Mouse (Mus musculus) MEL (cell line): ENCODE results near the gene Mcur1. TPM values are rescaled to one million over a fixed set of nuclear protein-coding genes. Genes with fewer than 3 reads are reported as not detected.

Experiments
- DNase-seq: peaks from one replicate; pipeline ENCODE4 v3.0.0; 2011; ENCODE audit warnings: low read depth, low spot score
- H3K27ac ChIP-seq: 2 replicates; pipeline ENCODE4 v1.5.1; 2012; ENCODE audit warnings: low read depth, mild to moderate bottlenecking, control low read depth, low read length, moderate library complexity; ENCODE audit not compliant: control insufficient read depth
- H3K27me3 ChIP-seq, 2 experiments: fragments of 150-350 bp in 1 of 2; sonication (generic) in 1 of 2; 2 replicates each; pipeline ENCODE4 v1.6.1; 2012; ENCODE audit warnings: low read length in 2 of 2, mild to moderate bottlenecking in 2 of 2, improper control_type of control experiment in 1 of 2, moderate library complexity in 1 of 2; ENCODE audit not compliant: insufficient read depth in 2 of 2, control insufficient read depth in 1 of 2
- H3K36me3 ChIP-seq, 2 experiments: 2 replicates each; pipeline ENCODE4 v1.6.1; 2012 to 2014; ENCODE audit warnings: low read length in 2 of 2, improper control_type of control experiment in 1 of 2, inconsistent platforms in 1 of 2, mild to moderate bottlenecking in 1 of 2; ENCODE audit not compliant: insufficient read depth in 2 of 2, control insufficient read depth in 1 of 2
- H3K4me1 ChIP-seq, 2 experiments: fragments of 150-350 bp in 1 of 2; sonication (generic) in 1 of 2; 2 replicates each; pipeline ENCODE4 v1.6.1; 2012; ENCODE audit warnings: low read length in 2 of 2, improper control_type of control experiment in 1 of 2, mild to moderate bottlenecking in 1 of 2; ENCODE audit not compliant: insufficient read depth in 2 of 2, control insufficient read depth in 1 of 2
- H3K4me3 ChIP-seq, 2 experiments: fragments of 150-350 bp in 1 of 2; sonication (generic) in 1 of 2; 2 replicates each; pipeline ENCODE4 v1.5.1; 2012; ENCODE audit warnings: low read depth in 2 of 2, low read length in 2 of 2, mild to moderate bottlenecking in 2 of 2, moderate library complexity in 2 of 2, control low read depth in 1 of 2, improper control_type of control experiment in 1 of 2; ENCODE audit not compliant: control insufficient read depth in 1 of 2, insufficient read depth in 1 of 2
- H3K79me2 ChIP-seq: 2 replicates; pipeline ENCODE4 v1.6.1; 2012; ENCODE audit warnings: mild to moderate bottlenecking, low read length, moderate library complexity; ENCODE audit not compliant: control insufficient read depth, poor library complexity, insufficient read depth
- H3K9ac ChIP-seq: 2 replicates; pipeline ENCODE4 v1.6.1; 2012; ENCODE audit warnings: low read depth, mild to moderate bottlenecking, control low read depth, low read length, moderate library complexity; ENCODE audit not compliant: control insufficient read depth, poor library complexity, severe bottlenecking
- H3K9me3 ChIP-seq: fragments of 150-350 bp; sonication (generic); replicated peaks from 2 replicates; pipeline ENCODE4 v1.6.1; 2012; ENCODE audit warnings: mild to moderate bottlenecking, low read length, improper control_type of control experiment, moderate library complexity; ENCODE audit not compliant: insufficient read depth
- CHD1 ChIP-seq: IDR thresholded peaks from 2 replicates; pipeline ENCODE4 v1.6.1; 2012; ENCODE audit warnings: low read depth, mild to moderate bottlenecking, inconsistent platforms, low read length, improper control_type of control experiment
- CHD2 ChIP-seq: IDR thresholded peaks from 2 replicates; pipeline ENCODE4 v1.6.1; 2011; ENCODE audit warnings: low read length, improper control_type of control experiment
- CTCF ChIP-seq, 3 experiments: IDR thresholded peaks in 2 of 3; conservative IDR thresholded peaks in 1 of 3; 2 replicates each; pipeline ENCODE4 v1.5.1; 2011 to 2012; ENCODE audit warnings: low read length in 3 of 3, low read depth in 2 of 3, mild to moderate bottlenecking in 2 of 3, improper control_type of control experiment in 1 of 3, inconsistent platforms in 1 of 3, mixed read lengths in 1 of 3, moderate library complexity in 1 of 3; ENCODE audit not compliant: control insufficient read depth in 1 of 3, insufficient read depth in 1 of 3, poor library complexity in 1 of 3, severe bottlenecking in 1 of 3
- E2F4 ChIP-seq: IDR thresholded peaks from 2 replicates; pipeline ENCODE4 v1.6.1; 2011; ENCODE audit warnings: low read depth, low read length, improper control_type of control experiment, borderline replicate concordance
- ELF1 ChIP-seq: IDR thresholded peaks from 2 replicates; pipeline ENCODE4 v1.6.1; 2014; ENCODE audit warnings: low read depth, mild to moderate bottlenecking, inconsistent platforms, low read length, improper control_type of control experiment, moderate library complexity
- EP300 ChIP-seq, 2 experiments: IDR thresholded peaks; 2 replicates each; pipeline ENCODE4 v1.6.1; 2011; ENCODE audit warnings: improper control_type of control experiment in 2 of 2, low read length in 2 of 2, low read depth in 1 of 2, mild to moderate bottlenecking in 1 of 2
- ETS1 ChIP-seq: IDR thresholded peaks from 2 replicates; pipeline ENCODE4 v1.6.1; 2012; ENCODE audit warnings: low read depth, mild to moderate bottlenecking, inconsistent platforms, low read length, improper control_type of control experiment, moderate library complexity
- GABPA ChIP-seq: IDR thresholded peaks from 2 replicates; pipeline ENCODE4 v1.6.1; 2012; ENCODE audit warnings: low read depth, mild to moderate bottlenecking, inconsistent platforms, low read length, improper control_type of control experiment, moderate library complexity
- GATA1 ChIP-seq: IDR thresholded peaks from 2 replicates; pipeline ENCODE4 v1.6.1; 2011; ENCODE audit warnings: low read depth, low read length, improper control_type of control experiment
- JUND ChIP-seq: IDR thresholded peaks from 2 replicates; pipeline ENCODE4 v1.6.1; 2011; ENCODE audit warnings: low read depth, mild to moderate bottlenecking, improper control_type of control experiment, low read length
- KAT2A ChIP-seq: conservative IDR thresholded peaks from 2 replicates; pipeline ENCODE4 v1.6.1; 2012; ENCODE audit warnings: low read depth, low read length, improper control_type of control experiment, inconsistent platforms
- MAFK ChIP-seq: IDR thresholded peaks from 2 replicates; pipeline ENCODE4 v1.6.1; 2011; ENCODE audit warnings: low read depth, mild to moderate bottlenecking, low read length, improper control_type of control experiment, borderline replicate concordance
- MAX ChIP-seq: IDR thresholded peaks from 2 replicates; pipeline ENCODE4 v1.6.1; 2011; ENCODE audit warnings: low read length, improper control_type of control experiment
- MAZ ChIP-seq: IDR thresholded peaks from 2 replicates; pipeline ENCODE4 v1.6.1; 2012; ENCODE audit warnings: low read depth, mild to moderate bottlenecking, inconsistent platforms, low read length, improper control_type of control experiment
- MEF2A ChIP-seq: IDR thresholded peaks from 2 replicates; pipeline ENCODE4 v1.6.1; 2014; ENCODE audit warnings: low read depth, mild to moderate bottlenecking, inconsistent platforms, low read length, improper control_type of control experiment; ENCODE audit not compliant: poor library complexity, insufficient replicate concordance, severe bottlenecking; ENCODE audit errors: extremely low read depth
- MYB ChIP-seq: IDR thresholded peaks from 2 replicates; pipeline ENCODE4 v1.6.1; 2011; ENCODE audit warnings: mild to moderate bottlenecking, low read depth, low read length, improper control_type of control experiment
- MYC ChIP-seq: IDR thresholded peaks from 2 replicates; pipeline ENCODE4 v1.6.1; 2011; ENCODE audit warnings: low read depth, mild to moderate bottlenecking, low read length, improper control_type of control experiment, moderate library complexity
- NELFE ChIP-seq: IDR thresholded peaks from 2 replicates; pipeline ENCODE4 v1.6.1; 2011; ENCODE audit warnings: low read depth, low read length, improper control_type of control experiment
- NRF1 ChIP-seq: IDR thresholded peaks from 2 replicates; pipeline ENCODE4 v1.6.1; 2014; ENCODE audit warnings: low read depth, mild to moderate bottlenecking, inconsistent platforms, low read length, improper control_type of control experiment, moderate library complexity; ENCODE audit not compliant: poor library complexity, insufficient read depth, severe bottlenecking
- POLR2A ChIP-seq, 2 experiments: IDR thresholded peaks; 2 replicates each; pipeline ENCODE4 v1.6.1; 2011 to 2012; ENCODE audit warnings: low read length in 2 of 2, mild to moderate bottlenecking in 2 of 2, control low read depth in 1 of 2, improper control_type of control experiment in 1 of 2, low read depth in 1 of 2, moderate library complexity in 1 of 2; ENCODE audit not compliant: control insufficient read depth in 1 of 2, insufficient read depth in 1 of 2, poor library complexity in 1 of 2
- POLR2AphosphoS2 ChIP-seq: IDR thresholded peaks from 2 replicates; pipeline ENCODE4 v1.6.1; 2011; ENCODE audit warnings: low read length, improper control_type of control experiment
- POLR2AphosphoS5 ChIP-seq: IDR thresholded peaks from 2 replicates; pipeline ENCODE4 v1.6.1; 2012; ENCODE audit warnings: low read depth, borderline replicate concordance, mild to moderate bottlenecking, inconsistent platforms, low read length, moderate library complexity, mixed read lengths
- RAD21 ChIP-seq: IDR thresholded peaks from 2 replicates; pipeline ENCODE4 v1.6.1; 2011; ENCODE audit warnings: mild to moderate bottlenecking, low read depth, low read length, improper control_type of control experiment
- RCOR1 ChIP-seq: IDR thresholded peaks from 2 replicates; pipeline ENCODE4 v1.6.1; 2012; ENCODE audit warnings: low read depth, mild to moderate bottlenecking, inconsistent platforms, low read length, improper control_type of control experiment
- SIN3A ChIP-seq: IDR thresholded peaks from 2 replicates; pipeline ENCODE4 v1.6.1; 2012; ENCODE audit warnings: low read length, improper control_type of control experiment, inconsistent platforms
- SMC3 ChIP-seq: IDR thresholded peaks from 2 replicates; pipeline ENCODE4 v1.6.1; 2011; ENCODE audit warnings: low read depth, low read length, improper control_type of control experiment
- TAL1 ChIP-seq: IDR thresholded peaks from 2 replicates; pipeline ENCODE4 v1.6.1; 2012; ENCODE audit warnings: mild to moderate bottlenecking, inconsistent platforms, low read length, moderate library complexity, mixed read lengths
- TBP ChIP-seq: IDR thresholded peaks from 2 replicates; pipeline ENCODE4 v1.8.0; 2011; ENCODE audit warnings: low read depth, low read length, improper control_type of control experiment
- TCF12 ChIP-seq: IDR thresholded peaks from 2 replicates; pipeline ENCODE4 v1.6.1; 2014; ENCODE audit warnings: low read depth, mild to moderate bottlenecking, inconsistent platforms, low read length, improper control_type of control experiment, moderate library complexity
- UBTF ChIP-seq: IDR thresholded peaks from 2 replicates; pipeline ENCODE4 v1.6.1; 2012; ENCODE audit warnings: low read depth, mild to moderate bottlenecking, inconsistent platforms, low read length, improper control_type of control experiment, moderate library complexity, borderline replicate concordance; ENCODE audit not compliant: insufficient read depth
- USF1 ChIP-seq: IDR thresholded peaks from 2 replicates; pipeline ENCODE4 v1.6.1; 2014; ENCODE audit warnings: low read depth, mild to moderate bottlenecking, inconsistent platforms, low read length, improper control_type of control experiment, moderate library complexity
- USF2 ChIP-seq, 2 experiments: IDR thresholded peaks; 2 replicates each; pipeline ENCODE4 v1.6.1; 2011 to 2012; ENCODE audit warnings: improper control_type of control experiment in 2 of 2, low read length in 2 of 2, borderline replicate concordance in 1 of 2, inconsistent platforms in 1 of 2, low read depth in 1 of 2, mild to moderate bottlenecking in 1 of 2; ENCODE audit not compliant: insufficient read depth in 1 of 2
- ZC3H11A ChIP-seq: IDR thresholded peaks from 2 replicates; pipeline ENCODE4 v1.6.1; 2012; ENCODE audit warnings: low read depth, mild to moderate bottlenecking, inconsistent platforms, low read length, improper control_type of control experiment
- ZMIZ1 ChIP-seq: IDR thresholded peaks from 2 replicates; pipeline ENCODE4 v1.6.1; 2012; ENCODE audit warnings: low read depth, mild to moderate bottlenecking, inconsistent platforms, low read length, improper control_type of control experiment, moderate library complexity
- ZNF384 ChIP-seq: IDR thresholded peaks from 2 replicates; pipeline ENCODE4 v1.6.1; 2012; ENCODE audit warnings: low read depth, mild to moderate bottlenecking, inconsistent platforms, low read length, improper control_type of control experiment
- polyA plus RNA-seq, 2 experiments: library from polyadenylated mRNA; stranded (reverse) in 1 of 2; unstranded in 1 of 2; fragments of >175 nt in 1 of 2; fragments of >200 nt in 1 of 2; gene quantifications; 2 replicates each; pipeline versions ENCODE4 v1.2.1 to v1.2.4; 2012; ENCODE audit warnings: low replicate concordance in 2 of 2, low read depth in 1 of 2; ENCODE audit not compliant: insufficient read length in 2 of 2, insufficient read depth in 1 of 2, missing spikeins in 1 of 2
- total RNA-seq: library from RNA; depleted of rRNA; stranded (reverse); fragments of 300-350 nt; gene quantifications from 2 replicates; pipeline ENCODE4 v1.2.3, GENCODE M21; 2012

Mcur1 gene
- total and polyA plus RNA-seq, 3 experiments = 8.4 to 19.7 TPM; not detected in 1

- Histone ChIP-seq H3K9ac (peak overlapping the region; percentile 88), H3K36me3 (peaks cover 0 to 14% of the 10 kb centered on the region in 2 experiments; a peak in 2 of 4 replicates), H3K4me1 (peaks cover 0 to 10% of the 10 kb centered on the region in 2 experiments), H3K27ac (peak overlapping the region; percentile 87), H3K9me3 (no peaks in the 10 kb centered on the region), H3K27me3 (no peaks in the 10 kb centered on the region), H3K4me3 (peak overlapping the region; percentile 91 to 99), H3K79me2 (peaks cover 8% of the 10 kb centered on the region; the same call in 1 of the 2 replicates)
- peak; percentile 58 for DNase-seq
- TF ChIP-seq MYB (no peak), SMC3 (peak; percentile 1; the same call in 1 of the 2 replicates), SIN3A (peak; percentile 78), KAT2A (peak; percentile 26; the same call in 1 of the 2 replicates), TCF12 (no peak), NRF1 (no peak), GATA1 (no peak), MAFK (no peak), TBP (no peak), MAZ (0 out of 2 replicates have a peak, but pooled peaks have one; percentile 74), GABPA (no peak), ZNF384 (no peak), CHD2 (no peak), RAD21 (no peak), MAX (no peak), UBTF (no peak), MYC (0 out of 2 replicates have a peak, but pooled peaks have one; percentile 35), MEF2A (no peak), ETS1 (no peak), POLR2AphosphoS5 (no peak), RCOR1 (0 out of 2 replicates have a peak, but pooled peaks have one; percentile 6), E2F4 (no peak), USF2 (IDR thresholded peaks at IDR 0.05; ENCODE audit: borderline replicate concordance in 1 of 2, insufficient read depth in 1 of 2, low read depth in 1 of 2, low read length in 2 of 2) (peak in 1 of 2 experiments; percentile 63; a peak in 2 of 4 replicates), ZMIZ1 (no peak), ZC3H11A (no peak), EP300 (IDR thresholded peaks at IDR 0.05; ENCODE audit: low read depth in 1 of 2, low read length in 2 of 2) (no peak), TAL1 (no peak), JUND (no peak), USF1 (peak; percentile 90), CHD1 (peak; percentile 88; the same call in 1 of the 2 replicates), ELF1 (no peak; the same call in 1 of the 2 replicates), POLR2A (IDR thresholded peaks at IDR 0.05; ENCODE audit: control insufficient read depth in 1 of 2, insufficient read depth in 1 of 2, low read depth in 1 of 2, low read length in 2 of 2, poor library complexity in 1 of 2) (no peak; a peak in 1 of 4 replicates), POLR2AphosphoS2 (no peak), NELFE (no peak), CTCF (IDR thresholded peaks at IDR 0.05 in 2 of 3, conservative IDR thresholded peaks at IDR 0.05 in 1 of 3; ENCODE audit: control insufficient read depth in 1 of 3, insufficient read depth in 1 of 3, low read depth in 2 of 3, low read length in 3 of 3, poor library complexity in 1 of 3, severe bottlenecking in 1 of 3) (no peak)
These were observed 744 bp upstream of the Mcur1 start for GRCm38 (mm10) chr13:43560458-43561411.
